Mouse (Mus musculus): ENCODE data around the gene Hk1.

DNA sequence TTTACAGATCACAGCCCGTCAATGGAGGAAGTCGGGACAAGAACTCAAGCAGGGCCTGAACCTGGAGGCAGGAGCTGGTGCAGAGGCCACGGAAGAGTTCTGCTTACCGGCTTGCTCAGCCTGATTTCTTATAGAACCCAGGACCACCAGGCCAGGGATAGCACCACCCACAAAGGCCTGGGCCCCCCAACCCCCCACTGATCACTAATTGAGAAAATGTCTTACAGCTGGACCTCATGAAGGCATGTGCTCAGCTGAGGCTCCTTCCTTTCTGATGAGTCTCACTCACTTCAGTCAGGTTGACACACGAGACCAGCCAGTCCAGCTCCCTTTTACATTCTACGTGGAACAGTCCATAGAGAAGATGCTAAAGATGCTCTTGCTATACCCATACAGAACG, 153.9 kb downstream of the Hk1 start:
- no peak for TF ChIP-seq POLR2A (IDR thresholded peaks at IDR 0.05; ENCODE audit: insufficient read length, low read depth)
- TF ChIP-seq TCF12 (IDR thresholded peaks at IDR 0.05; ENCODE audit: insufficient read depth, poor library complexity, severe bottlenecking), result no peak
- TF ChIP-seq E2F4 (IDR thresholded peaks at IDR 0.05; ENCODE audit: insufficient read depth), result no peak
- TF ChIP-seq MAX (IDR thresholded peaks at IDR 0.05; ENCODE audit: low read depth), result no peak
- TF ChIP-seq TCF3 (IDR thresholded peaks at IDR 0.05; ENCODE audit: insufficient read length, low read depth), result no peak
- no peak for TF ChIP-seq REST (IDR thresholded peaks at IDR 0.05; ENCODE audit: insufficient read depth, insufficient read length)

Data from myocyte (in vitro differentiated cells).